Mouse (Mus musculus) spleen, adult 2 months (tissue): Measurements from ENCODE around the gene Rab40b. TPM values are rescaled to one million over a fixed set of nuclear protein-coding genes. Genes with fewer than 3 reads are reported as not detected.
"Not testable (repeated sequence)": the region's sequence is repeated elsewhere in the genome, so short reads cannot be mapped to it uniquely, and the experiment has no call there.

Experiments
- DNase-seq, 2 experiments: peaks; one replicate each; pipeline versions ENCODE4 v3.0.0 to v3.0.0-alpha.2; 2012 to 2021; ENCODE audit warnings: low spot score in 2 of 2, low read depth in 1 of 2
- H3K27ac ChIP-seq: fragments of 200-500 bp; 2 replicates; pipeline ENCODE4 v1.5.1; 2012; ENCODE audit warnings: low read length, inconsistent platforms; ENCODE audit not compliant: insufficient read depth
- H3K27me3 ChIP-seq: fragments of 200-500 bp; 2 replicates; pipeline ENCODE4 v1.6.1; 2012; ENCODE audit warnings: mild to moderate bottlenecking, moderate library complexity, low read length, inconsistent platforms; ENCODE audit not compliant: control insufficient read depth, insufficient read depth
- H3K36me3 ChIP-seq: fragments of 200-500 bp; 2 replicates; pipeline ENCODE4 v1.6.1; 2012; ENCODE audit warnings: mild to moderate bottlenecking, low read length, inconsistent platforms; ENCODE audit not compliant: control insufficient read depth, insufficient read depth
- H3K4me1 ChIP-seq: fragments of 200-500 bp; 2 replicates; pipeline ENCODE4 v1.6.1; 2011; ENCODE audit warnings: inconsistent platforms; ENCODE audit not compliant: control insufficient read depth, insufficient read depth, insufficient read length
- H3K4me3 ChIP-seq: fragments of 200-500 bp; 2 replicates; pipeline ENCODE4 v1.5.1; 2011; ENCODE audit warnings: mild to moderate bottlenecking, inconsistent platforms; ENCODE audit not compliant: insufficient read depth, insufficient read length; ENCODE audit errors: extremely low read depth
- CTCF ChIP-seq: fragments of 200-500 bp; IDR thresholded peaks from 2 replicates; pipeline ENCODE4 v1.5.1; 2011; ENCODE audit warnings: mild to moderate bottlenecking, inconsistent platforms; ENCODE audit not compliant: insufficient read depth, insufficient read length, insufficient replicate concordance; ENCODE audit errors: extremely low read depth
- POLR2A ChIP-seq: fragments of 200-500 bp; IDR thresholded peaks from 2 replicates; pipeline ENCODE4 v1.6.1; 2011; ENCODE audit warnings: low read depth, low read length, inconsistent platforms
- WGBS: fragments of 180-500 bp; shearing (Covaris S2); methylation state at CpG from one replicate; pipeline ENCODE4 v1.1.7; 2018; 5-methylcytosine and 5-hydroxymethylcytosine counted together
- polyA plus RNA-seq: library from polyadenylated mRNA; depleted of rRNA; stranded (reverse); fragments of >200 nt; gene quantifications from 2 replicates; pipeline ENCODE4 v1.2.3, GENCODE M21; 2012

Rab40b gene
- polyA plus RNA-seq, 1 experiment, result 0.67 TPM

GRCm38 (mm10) chr11:121347036-121347435, 41.0 kb downstream of the Rab40b start:
- DNase-seq, result no peak
- H3K27ac ChIP-seq, result no peak overlapping the region
- no peaks in the 10 kb centered on the region for H3K27me3 ChIP-seq
- H3K36me3 ChIP-seq, result peaks cover 5% of the 10 kb centered on the region; the same call in 1 of the 2 replicates
- WGBS, result 80% methylated on average over 2 of the region's 2 CpGs
- H3K4me3 ChIP-seq, result no peak overlapping the region
- TF ChIP-seq POLR2A (no peak), CTCF (no peak)
- H3K4me1 ChIP-seq, result no peaks in the 10 kb centered on the region

GRCm38 (mm10) chr11:121342423-121342822, 45.6 kb downstream of the Rab40b start:
- DNase-seq, H3K4me3 ChIP-seq, H3K36me3 ChIP-seq, H3K4me1 ChIP-seq, H3K27me3 ChIP-seq, H3K27ac ChIP-seq: not testable (repeated sequence)
- 47% methylated on average over 1 of the region's 1 CpGs for WGBS

GRCm38 (mm10) chr11:121340287-121340686, 47.8 kb downstream of the Rab40b start:
- Histone ChIP-seq H3K36me3 (peaks cover 18% of the 10 kb centered on the region), H3K27ac (no peak overlapping the region), H3K4me1 (no peaks in the 10 kb centered on the region), H3K4me3 (no peak overlapping the region), H3K27me3 (no peaks in the 10 kb centered on the region)
- no peak for TF ChIP-seq POLR2A
- no peak for TF ChIP-seq CTCF
- WGBS, result 54% methylated on average over 1 of the region's 1 CpGs
- DNase-seq, result no peak

GRCm38 (mm10) chr11:121339647-121340046, 48.4 kb downstream of the Rab40b start:
- no peaks in the 10 kb centered on the region for H3K4me1 ChIP-seq
- no peaks in the 10 kb centered on the region for H3K27me3 ChIP-seq
- no peak overlapping the region for H3K27ac ChIP-seq
- WGBS, result 41% methylated on average over 1 of the region's 1 CpGs
- TF ChIP-seq CTCF, result no peak
- no peak for TF ChIP-seq POLR2A
- no peak for DNase-seq
- peaks cover 20% of the 10 kb centered on the region for H3K36me3 ChIP-seq
- no peak overlapping the region for H3K4me3 ChIP-seq

- H3K4me3 ChIP-seq, result no peak overlapping the region
- no peak overlapping the region for H3K27ac ChIP-seq
- DNase-seq, result no peak
- no peaks in the 10 kb centered on the region for H3K27me3 ChIP-seq
- TF ChIP-seq CTCF, result no peak
- no peak for TF ChIP-seq POLR2A
- no peaks in the 10 kb centered on the region for H3K4me1 ChIP-seq
- 93% methylated on average over 3 of the region's 3 CpGs for WGBS
- peaks cover 39% of the 10 kb centered on the region for H3K36me3 ChIP-seq
Observed at GRCm38 (mm10) chr11:121331641-121332040, 56.4 kb downstream of the Rab40b start.

- DNase-seq, result no peak
- Histone ChIP-seq H3K4me1 (no peaks in the 10 kb centered on the region), H3K4me3 (no peak overlapping the region), H3K27me3 (no peaks in the 10 kb centered on the region), H3K36me3 (peaks cover 27% of the 10 kb centered on the region), H3K27ac (no peak overlapping the region)
- TF ChIP-seq CTCF (no peak), POLR2A (no peak)
Observed at GRCm38 (mm10) chr11:121328619-121329018, 59.4 kb downstream of the Rab40b start.

GRCm38 (mm10) chr11:121328206-121328605, 59.8 kb downstream of the Rab40b start:
- DNase-seq, result no peak
- peaks cover 26% of the 10 kb centered on the region for H3K36me3 ChIP-seq

More at GRCm38 (mm10) chr11:121328206-121328605, 59.8 kb downstream of the Rab40b start:
- Histone ChIP-seq H3K27ac (no peak overlapping the region), H3K27me3 (no peaks in the 10 kb centered on the region), H3K4me3 (no peak overlapping the region), H3K4me1 (no peaks in the 10 kb centered on the region)
- WGBS, result 94% methylated on average over 9 of the region's 9 CpGs
- no peak for TF ChIP-seq POLR2A
- no peak for TF ChIP-seq CTCF
